ENCODE assay signal across 8 mouse cellular contexts in the genomic region with DNA sequence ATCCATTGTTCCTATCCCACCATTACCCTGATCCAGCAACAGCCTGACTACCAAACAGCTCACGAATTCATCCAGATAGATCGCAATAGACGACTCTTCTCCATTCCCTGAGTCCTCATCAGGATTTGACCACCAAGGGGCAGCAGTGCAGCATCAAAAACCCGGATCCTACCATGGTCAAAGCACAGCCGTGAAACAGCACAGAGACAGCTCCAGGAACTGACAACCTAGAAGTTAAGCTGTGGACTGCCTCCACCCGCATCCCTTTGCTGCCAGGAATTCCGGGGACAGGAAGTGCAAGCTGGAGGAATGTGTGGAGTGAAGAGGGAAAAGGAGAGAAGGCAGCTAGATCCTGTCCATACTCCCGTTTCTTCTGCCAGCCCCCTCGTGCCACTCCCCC. TPM values are rescaled to one million over a fixed set of nuclear protein-coding genes. Genes with fewer than 3 reads are reported as not detected.
DNase-seq lines count a peak whose midpoint lies in the region; ATAC-seq and TF ChIP-seq lines count a peak whose summit lies in the region.

No protein-coding gene starts in this region.

- H3K79me2 ChIP-seq in C2C12 (ENCODE audit: control insufficient read depth, insufficient read depth): no peaks in the 10 kb centered on the region

- ATAC-seq in embryonic facial prominence, embryonic 13.5 days (ENCODE audit: insufficient number of reproducible peaks, insufficient read depth, low FRiP score, low TSS enrichment, low read depth): 0 out of 2 replicates have a peak, but pooled peaks have one; percentile 53
- ATAC-seq in heart, embryonic 14.5 days (ENCODE audit: insufficient number of reproducible peaks, insufficient read depth, low FRiP score, low read depth): peak; percentile 69
- ATAC-seq in kidney, embryonic 16.5 days (ENCODE audit: low FRiP score, low TSS enrichment): peak; percentile 69
- ATAC-seq in liver, embryonic 16.5 days (ENCODE audit: low read depth): peak; percentile 48
- peak; percentile 64; the same call in 1 of the 2 replicates for ATAC-seq in neural tube, embryonic 14.5 days (ENCODE audit: low read depth)

- no peaks in the 10 kb centered on the region for H3K36me3 ChIP-seq in C2C12 (ENCODE audit: control insufficient read depth, insufficient read depth)
- H3K36me3 ChIP-seq in embryonic facial prominence, embryonic 13.5 days: no peaks in the 10 kb centered on the region
- H3K36me3 ChIP-seq in heart, embryonic 14.5 days (ENCODE audit: control insufficient read depth, insufficient read depth, low read length): no peaks in the 10 kb centered on the region
- no peaks in the 10 kb centered on the region for H3K36me3 ChIP-seq in kidney, embryonic 16.5 days (ENCODE audit: insufficient read depth, low read length)
- no peaks in the 10 kb centered on the region for H3K36me3 ChIP-seq in liver, embryonic 16.5 days (ENCODE audit: control insufficient read depth, insufficient read depth)
- no peaks in the 10 kb centered on the region for H3K36me3 ChIP-seq in neural tube, embryonic 14.5 days (ENCODE audit: control insufficient read depth, insufficient read depth, low read length)

- H3K27ac ChIP-seq in embryonic facial prominence, embryonic 13.5 days: no peak overlapping the region
- peak overlapping the region in 1 of 2 experiments; percentile 59; a peak in 2 of 4 replicates for H3K27ac ChIP-seq in heart, embryonic 14.5 days (replicated peaks in 1 of 2; ENCODE audit: control insufficient read depth in 1 of 2, insufficient read depth in 1 of 2, low read depth in 2 of 2, low read length in 2 of 2)
- no peak overlapping the region for H3K27ac ChIP-seq in kidney, embryonic 16.5 days (ENCODE audit: low read length)
- H3K27ac ChIP-seq in liver, embryonic 16.5 days (ENCODE audit: low read length): no peak overlapping the region
- H3K27ac ChIP-seq in neural tube, embryonic 14.5 days (ENCODE audit: low read depth, low read length): no peak overlapping the region

- peaks cover 11% of the 10 kb centered on the region for H3K4me1 ChIP-seq in embryonic facial prominence, embryonic 13.5 days
- peaks cover 13 to 23% of the 10 kb centered on the region in 2 experiments for H3K4me1 ChIP-seq in heart, embryonic 14.5 days (ENCODE audit: control insufficient read depth in 2 of 2, insufficient read depth in 2 of 2, low read length in 2 of 2)
- H3K4me1 ChIP-seq in kidney, embryonic 16.5 days (ENCODE audit: insufficient read depth, low read length): peaks cover 28% of the 10 kb centered on the region
- peaks cover 4% of the 10 kb centered on the region; the same call in 1 of the 2 replicates for H3K4me1 ChIP-seq in liver, embryonic 16.5 days (ENCODE audit: control insufficient read depth, low read depth, low read length)
- H3K4me1 ChIP-seq in neural tube, embryonic 14.5 days (ENCODE audit: control insufficient read depth, insufficient read depth, low read length): 0 out of 2 replicates have a peak, but pooled peaks cover 2% of the 10 kb centered on the region

- TF ChIP-seq CTCF in C2C12 (IDR thresholded peaks at IDR 0.05; ENCODE audit: control insufficient read depth, insufficient read depth, insufficient read length): peak; percentile 23

- H3K4me2 ChIP-seq in embryonic facial prominence, embryonic 13.5 days: no peak overlapping the region
- 0 out of 2 replicates have a peak overlapping the region, but pooled peaks have one; percentile 29 for H3K4me2 ChIP-seq in heart, embryonic 14.5 days (ENCODE audit: low read length)
- H3K4me2 ChIP-seq in kidney, embryonic 16.5 days (replicated peaks; ENCODE audit: low read depth, low read length): no peak overlapping the region
- no peak overlapping the region for H3K4me2 ChIP-seq in liver, embryonic 16.5 days (ENCODE audit: low read depth, low read length)
- no peak overlapping the region for H3K4me2 ChIP-seq in neural tube, embryonic 14.5 days (ENCODE audit: low read depth, low read length)

- no peaks in the 10 kb centered on the region for H3K9me3 ChIP-seq in embryonic facial prominence, embryonic 13.5 days
- no peaks in the 10 kb centered on the region for H3K9me3 ChIP-seq in heart, embryonic 14.5 days (ENCODE audit: control insufficient read depth, low read length)
- no peaks in the 10 kb centered on the region for H3K9me3 ChIP-seq in kidney, embryonic 16.5 days (ENCODE audit: low read length)
- H3K9me3 ChIP-seq in liver, embryonic 16.5 days (replicated peaks; ENCODE audit: control insufficient read depth, low read length): no peaks in the 10 kb centered on the region
- H3K9me3 ChIP-seq in neural tube, embryonic 14.5 days (ENCODE audit: control insufficient read depth, low read length): no peaks in the 10 kb centered on the region

- no peak overlapping the region for H3ac ChIP-seq in C2C12 (ENCODE audit: control insufficient read depth, insufficient read length, low read depth)

- H3K9ac ChIP-seq in embryonic facial prominence, embryonic 13.5 days: no peak overlapping the region
- H3K9ac ChIP-seq in heart, embryonic 14.5 days (ENCODE audit: low read length): peak overlapping the region; percentile 44; the same call in 1 of the 2 replicates
- H3K9ac ChIP-seq in kidney, embryonic 16.5 days (replicated peaks; ENCODE audit: low read length): no peak overlapping the region
- no peak overlapping the region for H3K9ac ChIP-seq in liver, embryonic 16.5 days (ENCODE audit: low read depth, low read length)
- no peak overlapping the region for H3K9ac ChIP-seq in neural tube, embryonic 14.5 days (replicated peaks; ENCODE audit: low read depth, low read length)

- peak; percentile 82 for DNase-seq in adrenal gland, postnatal 10 days
- peak; percentile 47 for DNase-seq in testis, postnatal 14 days (ENCODE audit: low spot score)

- H3K27me3 ChIP-seq in C2C12 (ENCODE audit: control insufficient read depth, insufficient read depth, insufficient read length): no peaks in the 10 kb centered on the region
- no peaks in the 10 kb centered on the region; the same call in 1 of the 2 replicates for H3K27me3 ChIP-seq in embryonic facial prominence, embryonic 13.5 days
- H3K27me3 ChIP-seq in heart, embryonic 14.5 days (ENCODE audit: control insufficient read depth, insufficient read depth, low read length): no peaks in the 10 kb centered on the region
- H3K27me3 ChIP-seq in kidney, embryonic 16.5 days (ENCODE audit: insufficient read depth, low read length): no peaks in the 10 kb centered on the region
- H3K27me3 ChIP-seq in liver, embryonic 16.5 days (ENCODE audit: control insufficient read depth, insufficient read depth, low read depth, low read length): no peaks in the 10 kb centered on the region
- H3K27me3 ChIP-seq in neural tube, embryonic 14.5 days (ENCODE audit: control insufficient read depth, insufficient read depth, low read length): no peaks in the 10 kb centered on the region

- 11% methylated on average over 9 of the region's 9 CpGs for WGBS in embryonic facial prominence, embryonic 13.5 days
- 6% methylated on average over 9 of the region's 9 CpGs for WGBS in heart, embryonic 14.5 days
- WGBS in kidney, embryonic 16.5 days: 9% methylated on average over 9 of the region's 9 CpGs
- 13% methylated on average over 9 of the region's 9 CpGs for WGBS in liver, embryonic 16.5 days (ENCODE audit: insufficient replicate concordance)
- WGBS in neural tube, embryonic 14.5 days: 27% methylated on average over 9 of the region's 9 CpGs

- no peaks in the 10 kb centered on the region for H3K79me3 ChIP-seq in C2C12 (ENCODE audit: low read depth)

- H3K4me3 ChIP-seq in C2C12 (ENCODE audit: insufficient read depth, poor library complexity, severe bottlenecking): no peak overlapping the region
- no peak overlapping the region for H3K4me3 ChIP-seq in embryonic facial prominence, embryonic 13.5 days
- no peak overlapping the region for H3K4me3 ChIP-seq in heart, embryonic 14.5 days (ENCODE audit: control insufficient read depth in 1 of 2, insufficient read depth in 1 of 2, low read depth in 1 of 2, low read length in 2 of 2)
- H3K4me3 ChIP-seq in kidney, embryonic 16.5 days (ENCODE audit: low read length): no peak overlapping the region
- no peak overlapping the region for H3K4me3 ChIP-seq in liver, embryonic 16.5 days (ENCODE audit: low read depth, low read length)
- H3K4me3 ChIP-seq in neural tube, embryonic 14.5 days (ENCODE audit: low read depth, low read length): no peak overlapping the region

TF ChIP-seq in C2C12, 6 proteins besides CTCF, POLR2A, EP300 and RAD21 (continues in another document):
- TF ChIP-seq MYOG (IDR thresholded peaks at IDR 0.05; ENCODE audit: control insufficient read depth, extremely low read depth, insufficient read length) (no peak), MAX (IDR thresholded peaks at IDR 0.05) (no peak), MYOD1 (IDR thresholded peaks at IDR 0.05; ENCODE audit: control insufficient read depth, insufficient read length, low read depth) (no peak)

RNA-seq across cellular contexts. Expression of a gene that starts 13.6 kb away (rescaled TPM):
- polyA plus RNA-seq in C2C12 (2012; fragmentation: generic; extraction: Trizol): 0.04 TPM
- total RNA-seq in adrenal gland, postnatal 10 days (2021): 1 to 10 TPM; 3.8 to 4.2 TPM
- 3.6 and 5.6 TPM in 2 replicates for polyA plus RNA-seq in embryonic facial prominence, embryonic 13.5 days (2015; fragmentation: Nextera tagmentation; extraction: Ambion mirVana)
- 4.3 and 5.4 TPM in 2 replicates for polyA plus RNA-seq in heart, embryonic 14.5 days (2014; fragmentation: Nextera tagmentation; extraction: Ambion mirVana)
- polyA plus RNA-seq in kidney, embryonic 16.5 days (2015; fragmentation: Nextera tagmentation; extraction: Ambion mirVana): 4.8 and 5.2 TPM in 2 replicates
- 4.9 and 6.3 TPM in 2 replicates for polyA plus RNA-seq in liver, embryonic 16.5 days (2015; fragmentation: Nextera tagmentation; extraction: Ambion mirVana)
- 1.6 and 4.1 TPM in 2 replicates for polyA plus RNA-seq in neural tube, embryonic 14.5 days (2014; fragmentation: Nextera tagmentation; extraction: Ambion mirVana)

RNA-seq across cellular contexts. Expression of a gene that starts 24.6 kb away (rescaled TPM):
- polyA plus RNA-seq in C2C12 (2012; fragmentation: generic; extraction: Trizol): 4.5 TPM
- 1 to 10 TPM; 5.5 to 7.2 TPM for total RNA-seq in adrenal gland, postnatal 10 days (2021)
- polyA plus RNA-seq in embryonic facial prominence, embryonic 13.5 days (2015; fragmentation: Nextera tagmentation; extraction: Ambion mirVana): 1.6 and 2.2 TPM in 2 replicates
- polyA plus RNA-seq in heart, embryonic 14.5 days (2014; fragmentation: Nextera tagmentation; extraction: Ambion mirVana): 1.8 and 2.5 TPM in 2 replicates
- polyA plus RNA-seq in kidney, embryonic 16.5 days (2015; fragmentation: Nextera tagmentation; extraction: Ambion mirVana): 1.2 and 1.4 TPM in 2 replicates
- polyA plus RNA-seq in liver, embryonic 16.5 days (2015; fragmentation: Nextera tagmentation; extraction: Ambion mirVana): 2.2 and 3.2 TPM in 2 replicates
- 1.1 TPM in 1 of 2 replicates, not detected in the other for polyA plus RNA-seq in neural tube, embryonic 14.5 days (2014; fragmentation: Nextera tagmentation; extraction: Ambion mirVana)

RNA-seq across cellular contexts. Expression of a gene that starts 56.2 kb away (rescaled TPM):
- 35.4 TPM for polyA plus RNA-seq in C2C12 (2012; fragmentation: generic; extraction: Trizol)
- total RNA-seq in adrenal gland, postnatal 10 days (2021): 10 to 100 TPM; 35.2 to 43.2 TPM
- 8.0 and 8.3 TPM in 2 replicates for polyA plus RNA-seq in embryonic facial prominence, embryonic 13.5 days (2015; fragmentation: Nextera tagmentation; extraction: Ambion mirVana)
- 7.7 and 8.9 TPM in 2 replicates for polyA plus RNA-seq in heart, embryonic 14.5 days (2014; fragmentation: Nextera tagmentation; extraction: Ambion mirVana)
- 10.7 and 10.8 TPM in 2 replicates for polyA plus RNA-seq in kidney, embryonic 16.5 days (2015; fragmentation: Nextera tagmentation; extraction: Ambion mirVana)
- 0.57 and 0.87 TPM in 2 replicates for polyA plus RNA-seq in liver, embryonic 16.5 days (2015; fragmentation: Nextera tagmentation; extraction: Ambion mirVana)
- polyA plus RNA-seq in neural tube, embryonic 14.5 days (2014; fragmentation: Nextera tagmentation; extraction: Ambion mirVana): 12.1 and 12.7 TPM in 2 replicates
